Mouse (Mus musculus): Measurements from ENCODE around the gene Tmcc1. TPM values are rescaled to one million over a fixed set of nuclear protein-coding genes. Genes with fewer than 3 reads are reported as not detected.
A peak's percentile ranks its signal among the peaks of the same experiment; 100 is the strongest.
"Not testable (repeated sequence)": the region's sequence is repeated elsewhere in the genome, so short reads cannot be mapped to it uniquely, and the experiment has no call there.

Gene Tmcc1
- total RNA-seq (2014; fragmentation: Nextera tagmentation) (9.1 and 12.1 TPM in 2 replicates), total RNA-seq (2017) (9.1 and 9.8 TPM in 2 replicates)

DNA sequence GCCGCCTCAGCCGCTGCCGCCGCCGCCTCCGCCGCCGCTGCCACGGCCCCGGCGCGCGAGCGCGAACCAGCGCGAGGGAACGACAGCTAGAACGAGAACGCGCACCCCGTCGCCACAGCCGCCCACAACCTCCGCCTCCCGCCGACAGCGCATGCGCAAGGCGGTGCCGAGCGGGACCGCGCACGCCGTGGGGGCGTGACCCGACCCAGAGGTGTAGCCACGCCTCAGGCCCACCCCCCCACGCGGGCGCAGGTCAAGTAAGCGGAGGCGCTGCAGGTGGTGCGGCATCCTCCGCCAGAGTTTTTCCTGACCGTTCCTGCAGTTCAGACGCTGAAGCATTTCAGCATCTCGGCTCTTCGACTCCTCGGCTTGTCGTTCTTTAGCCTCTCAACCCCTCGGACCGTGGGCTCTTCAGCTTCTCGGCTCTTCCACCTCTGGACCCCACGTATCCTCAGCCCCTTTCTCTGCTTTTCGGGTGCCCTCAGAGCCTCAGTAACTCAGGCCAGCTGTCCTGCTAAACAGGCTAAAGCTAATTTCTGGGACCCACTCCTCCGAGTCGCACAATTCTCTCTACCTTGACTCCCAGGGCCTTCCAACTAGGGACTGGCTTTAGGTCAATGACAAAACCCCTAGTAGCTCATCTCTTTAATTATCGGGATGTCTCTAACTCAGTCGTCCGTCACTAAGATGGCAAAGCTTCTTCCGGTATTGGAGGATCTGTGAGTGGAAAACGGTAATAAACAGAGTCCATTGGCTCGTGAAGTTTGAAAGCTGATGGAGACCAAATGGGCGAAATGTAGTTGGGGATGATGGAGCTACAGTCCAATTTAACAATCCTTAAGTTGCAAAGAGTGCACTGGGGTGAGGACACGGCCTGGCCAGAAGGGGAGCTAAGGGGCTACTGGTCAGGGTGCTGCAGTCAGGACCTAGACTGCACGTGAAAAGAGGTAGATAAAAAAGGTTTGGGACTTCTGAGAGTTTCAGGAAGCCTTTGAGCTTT is at the start of gene Tmcc1:
Gene Tmcc1 (minus strand): TSS at position 93 of the 1,000 bp plus-strand sequence.
- ATAC-seq (replicated peaks; ENCODE audit: low FRiP score, low TSS enrichment, poor library complexity, severe bottlenecking) = peak; percentile 87

DNA sequence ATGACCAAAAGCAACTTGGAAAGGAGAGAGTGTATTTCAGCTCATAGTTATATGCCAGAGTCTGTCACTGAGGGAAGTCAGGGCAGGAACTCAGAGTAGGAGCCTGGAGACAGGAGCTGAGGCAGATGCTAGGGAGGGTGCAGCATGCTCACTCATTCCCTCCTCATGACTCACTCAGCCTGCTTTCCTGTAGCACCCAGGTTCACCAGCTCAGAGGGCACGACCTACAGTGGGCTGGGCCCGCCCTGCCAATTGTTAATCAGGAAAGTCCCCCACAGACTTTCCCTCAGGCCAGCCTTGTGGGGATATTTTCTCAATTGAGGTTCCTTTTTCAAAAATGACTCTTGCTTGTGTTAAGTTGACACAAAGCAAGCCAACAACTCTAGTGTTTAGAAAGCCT is 47.1 kb upstream of the Tmcc1 start:
- no peak for ATAC-seq (replicated peaks; ENCODE audit: low FRiP score, low TSS enrichment, poor library complexity, severe bottlenecking)

DNA sequence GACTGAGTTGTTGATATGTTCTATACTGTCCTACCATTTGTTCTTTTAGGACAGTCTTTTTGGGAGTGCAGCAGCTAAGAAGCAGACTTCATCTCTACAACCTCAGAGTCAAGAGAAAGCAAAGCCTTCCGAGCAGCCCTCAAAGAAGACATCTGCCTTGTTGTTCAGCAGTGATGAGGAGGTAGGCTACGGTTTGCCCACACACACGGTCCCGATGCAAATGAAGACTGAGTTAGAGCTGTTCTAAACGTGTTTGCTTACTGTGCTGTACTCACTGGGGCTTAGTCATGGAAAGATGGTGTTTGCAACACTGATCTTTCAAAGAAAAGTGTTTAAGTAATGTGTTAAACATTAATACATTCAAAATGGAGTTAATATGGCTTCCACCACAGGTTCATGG is 44.8 kb upstream of the Tmcc1 start:
- no peak for ATAC-seq (replicated peaks; ENCODE audit: low FRiP score, low TSS enrichment, poor library complexity, severe bottlenecking)

DNA sequence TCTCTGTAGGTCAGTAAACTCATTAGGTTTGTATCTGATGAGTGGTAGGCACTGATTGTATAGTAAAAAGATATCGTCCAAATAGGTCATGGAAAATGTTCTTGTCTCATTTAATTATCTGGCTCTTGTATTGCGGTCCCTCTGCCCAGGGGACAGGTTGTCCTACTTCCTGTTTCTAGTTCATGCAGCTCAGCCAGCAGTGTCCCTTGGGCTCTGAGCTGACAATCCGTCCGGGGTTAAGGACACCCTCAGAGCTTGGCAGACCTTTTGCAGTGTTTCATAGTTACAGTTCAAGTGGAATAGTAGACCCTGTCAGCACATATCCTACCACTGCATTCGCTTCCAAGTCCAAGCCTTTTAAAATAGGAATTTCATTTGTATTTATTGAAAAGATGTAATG is 42.0 kb upstream of the Tmcc1 start:
- no peak for ATAC-seq (replicated peaks; ENCODE audit: low FRiP score, low TSS enrichment, poor library complexity, severe bottlenecking)

DNA sequence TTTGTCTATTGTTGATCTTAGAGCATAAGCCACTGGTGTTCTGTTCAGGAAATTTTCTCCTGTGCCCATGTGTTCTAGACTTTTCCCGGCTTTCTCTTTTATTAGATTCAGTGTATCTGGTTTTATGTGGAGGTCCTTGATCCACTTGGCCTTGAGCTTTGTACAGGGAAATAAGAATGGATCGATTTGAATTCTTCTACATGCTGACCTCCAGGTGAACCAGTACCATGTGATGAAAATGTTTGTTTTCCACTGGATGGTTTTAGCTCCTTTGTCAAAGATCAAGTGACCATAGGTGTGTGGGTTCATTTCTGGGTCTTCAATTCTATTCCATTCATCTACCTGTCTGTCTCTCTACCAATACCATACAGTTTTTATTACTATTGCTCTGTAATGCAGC is 41.5 kb upstream of the Tmcc1 start:
- ATAC-seq (replicated peaks; ENCODE audit: low FRiP score, low TSS enrichment, poor library complexity, severe bottlenecking) = not testable (repeated sequence)

DNA sequence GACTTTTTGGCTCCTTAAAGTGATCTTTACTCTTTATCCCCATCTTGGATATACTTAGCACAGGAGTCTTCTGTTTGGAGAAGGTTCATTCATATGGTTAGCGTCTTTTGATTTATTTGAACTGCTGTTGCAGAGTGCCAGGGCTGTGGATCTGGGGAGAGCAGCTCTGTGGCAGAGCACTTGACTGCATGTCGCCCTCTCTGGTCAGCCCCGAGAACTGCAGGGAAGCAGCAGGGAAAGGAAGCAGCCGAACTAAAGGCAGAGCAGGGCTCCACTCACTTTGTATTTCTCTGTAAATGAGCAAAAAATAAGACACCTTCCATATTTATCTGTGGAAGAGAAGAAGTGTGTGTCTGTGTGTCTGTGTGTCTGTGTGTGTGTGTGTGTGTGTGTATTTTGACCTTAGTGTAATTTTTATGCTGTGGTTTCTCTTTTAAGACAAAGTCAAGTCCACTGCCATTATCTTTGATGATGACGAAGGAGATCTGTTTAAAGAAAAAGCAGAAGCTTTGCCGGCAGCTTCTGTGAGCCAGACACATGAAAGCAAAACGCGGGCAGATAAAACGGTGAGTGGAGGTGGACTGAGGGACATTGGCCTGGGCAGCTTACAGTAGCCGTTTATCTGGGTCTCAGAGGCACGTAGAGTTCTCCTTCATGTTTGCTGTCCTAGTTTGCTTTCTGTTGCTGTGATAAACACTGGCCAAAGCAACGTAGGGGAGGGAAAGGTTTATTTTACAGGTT is 35.7 kb upstream of the Tmcc1 start:
- peak; percentile 97 for ATAC-seq (replicated peaks; ENCODE audit: low FRiP score, low TSS enrichment, poor library complexity, severe bottlenecking)

DNA sequence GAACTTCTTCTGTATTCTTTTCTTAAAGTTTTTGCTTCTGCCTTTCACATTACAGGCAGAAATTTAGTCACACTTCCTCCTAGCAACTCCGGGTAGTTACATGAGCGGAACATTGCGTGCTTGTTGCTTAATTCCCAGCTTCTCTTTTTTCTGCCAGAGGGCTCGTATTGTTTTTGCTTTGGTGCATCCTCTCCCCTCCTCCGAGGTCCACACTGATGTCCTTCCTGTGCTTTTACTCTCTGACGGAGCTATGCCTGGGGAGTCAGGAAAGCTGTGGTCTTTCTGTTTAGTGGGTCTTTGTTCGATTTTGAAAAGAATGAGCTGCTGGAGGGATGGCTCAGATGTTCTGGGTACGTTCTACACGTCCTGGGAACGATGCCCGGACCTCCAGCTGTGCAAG is 34.5 kb upstream of the Tmcc1 start:
- no peak for ATAC-seq (replicated peaks; ENCODE audit: low FRiP score, low TSS enrichment, poor library complexity, severe bottlenecking)

DNA sequence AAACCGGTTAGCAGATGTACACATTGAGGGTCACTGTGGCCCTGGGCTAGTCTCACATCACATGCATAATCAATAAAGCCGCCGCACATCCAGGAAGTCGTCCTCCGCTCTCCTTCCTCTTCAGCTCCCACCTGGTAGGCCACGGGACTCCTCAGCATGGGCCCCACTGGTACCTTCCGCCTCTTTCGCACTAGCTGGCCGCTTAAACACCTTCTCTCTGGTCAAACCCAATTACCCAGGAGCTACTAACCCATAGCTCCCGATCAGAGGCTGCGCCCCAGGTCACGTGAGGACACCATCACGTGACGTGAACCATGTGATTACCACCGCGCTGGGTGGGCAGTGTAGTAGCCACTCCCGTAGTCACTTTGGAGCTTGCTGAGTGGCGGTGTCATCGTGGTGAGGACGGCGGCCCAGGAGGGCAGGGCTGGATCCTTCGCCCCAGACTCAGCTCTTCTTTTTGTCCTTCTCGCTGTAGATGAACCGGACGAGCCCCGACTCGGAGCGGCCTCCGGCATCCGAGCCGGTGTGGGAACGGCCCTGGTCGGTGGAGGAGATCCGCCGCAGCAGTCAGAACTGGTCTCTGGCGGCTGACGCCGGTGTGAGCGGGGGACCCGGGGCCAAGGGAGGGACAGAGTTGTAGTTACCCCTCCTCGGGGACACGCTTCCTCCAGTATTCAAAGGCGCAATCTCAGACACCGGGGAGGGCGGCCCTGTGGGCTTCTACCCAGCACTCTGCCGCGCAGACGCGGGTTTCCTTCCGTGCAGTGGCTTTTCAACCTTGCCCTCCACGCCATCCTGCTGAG is 14.6 kb upstream of the Tmcc1 start, which contains the start of gene Washc2:
Gene Washc2 (plus strand): TSS at position 310 of the 806 bp plus-strand sequence.
- peak; percentile 96 for ATAC-seq (replicated peaks; ENCODE audit: low FRiP score, low TSS enrichment, poor library complexity, severe bottlenecking)

DNA sequence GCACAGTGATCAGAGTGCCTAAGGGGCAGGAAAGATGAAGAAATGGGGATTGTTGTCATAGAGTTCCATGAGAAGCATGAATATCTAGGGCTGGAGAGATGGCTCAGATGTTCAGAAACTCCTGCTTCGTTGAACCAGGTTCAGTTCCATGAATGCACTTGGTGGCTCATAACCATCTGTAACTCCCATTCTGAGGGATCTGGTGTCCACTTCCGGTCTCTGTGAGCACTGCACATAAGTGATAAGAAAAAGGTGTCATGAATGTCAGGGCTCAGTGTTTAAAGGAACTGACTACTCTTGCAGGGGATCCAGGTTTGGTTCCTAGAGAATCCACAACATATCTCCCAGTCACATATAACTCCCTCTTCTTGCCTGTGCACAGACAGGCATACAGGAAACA is 6.4 kb upstream of the Tmcc1 start:
- no peak for ATAC-seq (replicated peaks; ENCODE audit: low FRiP score, low TSS enrichment, poor library complexity, severe bottlenecking)

DNA sequence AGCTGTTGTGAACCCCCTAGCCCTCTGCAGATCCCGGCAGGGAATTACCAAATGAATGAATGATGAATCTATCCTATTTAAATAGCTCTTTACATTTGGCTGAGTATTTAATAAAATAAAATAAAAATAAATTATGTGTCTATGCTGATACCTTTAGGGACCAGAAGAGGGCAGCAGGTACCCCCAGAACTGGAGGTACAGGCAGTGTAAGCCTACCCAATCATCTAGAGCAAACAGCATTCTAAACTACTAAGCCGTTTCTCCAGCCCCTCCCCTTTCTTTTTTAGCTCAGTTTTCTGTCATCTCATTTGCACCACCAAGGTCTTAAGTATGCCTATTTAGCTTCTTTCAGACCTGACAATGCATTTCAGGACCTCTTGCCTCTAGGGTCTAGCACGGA is 4.9 kb upstream of the Tmcc1 start:
- peak; percentile 77 for ATAC-seq (replicated peaks; ENCODE audit: low FRiP score, low TSS enrichment, poor library complexity, severe bottlenecking)

DNA sequence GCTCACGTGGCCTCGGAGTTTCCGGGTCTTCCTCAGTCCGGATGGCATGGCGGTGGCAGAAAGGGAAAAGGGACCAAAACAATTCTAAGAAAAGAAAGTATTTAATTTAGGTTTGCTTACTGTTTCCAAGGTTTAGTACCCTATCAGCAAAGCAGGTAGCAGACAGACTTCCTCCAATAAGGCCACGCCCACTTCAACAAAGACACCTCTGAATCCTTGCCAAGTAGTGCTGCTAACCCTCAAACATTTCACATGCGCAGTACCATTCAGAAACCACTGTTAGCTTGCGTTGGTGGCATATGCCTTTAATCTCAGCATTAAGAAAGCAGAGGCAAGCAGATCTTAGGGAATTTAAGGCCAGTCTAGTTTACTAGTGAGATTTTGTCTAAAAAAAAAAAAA is 2.5 kb upstream of the Tmcc1 start:
- no peak for ATAC-seq (replicated peaks; ENCODE audit: low FRiP score, low TSS enrichment, poor library complexity, severe bottlenecking)

DNA sequence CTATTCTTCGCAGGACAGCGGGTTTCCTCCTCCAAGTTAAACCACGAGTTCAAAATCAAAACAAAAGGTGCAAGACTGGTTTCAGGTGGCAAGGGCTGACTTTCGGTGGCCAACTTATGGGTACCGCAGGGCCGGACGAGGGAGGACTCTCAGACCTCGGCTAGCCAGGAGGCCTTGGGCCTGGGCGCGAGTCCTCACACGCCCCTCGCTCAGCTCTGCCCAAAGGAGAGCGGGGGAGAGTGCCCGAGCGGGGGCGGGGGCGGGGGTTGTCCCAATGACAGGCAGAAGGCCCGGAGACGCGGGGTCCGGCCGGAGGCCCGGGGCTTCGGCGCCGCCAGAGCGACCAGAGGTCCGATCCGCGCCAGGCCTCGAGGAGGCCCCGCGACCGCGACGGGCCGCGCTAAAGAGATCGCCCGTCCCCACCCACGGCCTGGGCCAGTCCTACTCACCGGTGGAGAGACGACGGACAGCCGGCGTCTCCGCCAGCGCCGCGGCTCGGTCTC is 426 bp downstream of the Tmcc1 start:
- ATAC-seq (replicated peaks; ENCODE audit: low FRiP score, low TSS enrichment, poor library complexity, severe bottlenecking) = peak; percentile 38

DNA sequence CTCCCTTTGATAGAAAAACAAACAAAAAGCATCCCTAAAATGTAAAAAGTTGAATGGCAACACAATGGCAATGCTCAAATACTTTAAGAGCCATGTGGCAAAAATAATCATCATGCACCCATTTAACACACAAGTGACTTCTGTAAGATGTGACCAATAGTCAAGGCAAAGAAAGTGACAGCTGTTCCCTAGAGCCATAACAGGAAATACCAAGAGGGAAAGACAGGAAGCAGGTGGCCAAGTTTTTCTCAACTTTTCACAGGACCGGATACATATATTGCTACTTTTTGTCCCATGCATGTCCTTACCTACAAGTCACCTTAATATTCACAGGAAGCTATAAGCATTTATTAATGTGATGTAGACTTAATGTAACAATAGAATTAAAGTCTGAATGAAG is 3.9 kb downstream of the Tmcc1 start:
- ATAC-seq (replicated peaks; ENCODE audit: low FRiP score, low TSS enrichment, poor library complexity, severe bottlenecking) = no peak

DNA sequence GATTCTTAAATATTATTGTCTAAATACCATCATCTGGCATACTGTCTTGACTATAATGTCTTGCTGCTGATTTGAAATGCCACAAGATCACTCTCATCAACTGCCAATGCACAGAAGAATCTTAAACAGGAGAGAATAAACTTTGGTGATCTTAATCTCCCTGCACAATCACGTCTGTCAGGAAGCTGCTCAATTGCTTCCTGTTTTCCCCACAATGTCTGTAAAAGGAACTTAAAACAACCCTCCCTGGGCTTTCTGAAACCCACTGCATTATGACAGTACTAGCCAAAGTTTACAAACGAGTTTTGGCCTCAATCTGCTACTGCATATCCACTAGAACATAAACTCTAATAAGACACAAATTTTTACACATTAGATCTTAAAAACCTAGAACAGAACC is 6.8 kb downstream of the Tmcc1 start:
- no peak for ATAC-seq (replicated peaks; ENCODE audit: low FRiP score, low TSS enrichment, poor library complexity, severe bottlenecking)

DNA sequence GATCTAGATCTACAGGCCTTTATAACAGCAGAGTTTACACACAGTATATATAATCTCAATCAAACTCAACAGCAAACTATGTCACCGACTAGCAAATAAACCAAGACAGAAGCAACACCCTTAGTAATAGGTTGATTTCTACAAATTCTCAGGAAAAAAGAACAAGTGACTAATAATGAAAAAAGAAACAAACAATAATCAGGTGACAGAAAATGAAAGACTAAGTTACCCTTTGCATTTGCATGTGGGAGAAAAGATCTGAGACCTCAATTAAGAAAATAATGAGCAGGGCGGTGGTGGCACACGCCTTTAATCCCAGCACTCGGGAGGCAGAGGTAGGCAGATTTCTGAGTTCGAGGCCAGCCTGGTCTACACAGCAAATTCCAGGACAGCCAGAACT is 9.8 kb downstream of the Tmcc1 start:
- ATAC-seq (replicated peaks; ENCODE audit: low FRiP score, low TSS enrichment, poor library complexity, severe bottlenecking) = no peak

DNA sequence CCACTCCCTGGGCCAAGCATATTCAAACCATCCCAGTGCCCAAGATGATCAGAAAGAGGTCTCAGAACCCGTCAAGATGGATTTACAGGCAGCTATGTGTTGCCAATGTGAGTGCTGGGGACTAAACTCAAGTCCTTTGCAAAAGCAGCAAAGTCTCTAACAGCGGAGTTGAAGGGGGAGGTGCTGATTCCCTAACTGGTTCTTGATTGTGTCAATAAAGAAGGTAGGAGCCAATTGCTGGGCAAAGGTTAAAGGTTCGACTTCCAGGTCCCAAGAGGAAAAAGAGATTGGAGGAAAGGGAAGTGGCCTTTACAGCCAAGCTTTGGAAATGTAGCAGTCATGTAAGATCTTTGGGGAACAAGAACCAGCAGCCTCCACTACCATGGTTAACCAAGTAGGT is 12.6 kb downstream of the Tmcc1 start:
- ATAC-seq (replicated peaks; ENCODE audit: low FRiP score, low TSS enrichment, poor library complexity, severe bottlenecking) = 0 out of 2 replicates have a peak, but pooled peaks have one; percentile 26

DNA sequence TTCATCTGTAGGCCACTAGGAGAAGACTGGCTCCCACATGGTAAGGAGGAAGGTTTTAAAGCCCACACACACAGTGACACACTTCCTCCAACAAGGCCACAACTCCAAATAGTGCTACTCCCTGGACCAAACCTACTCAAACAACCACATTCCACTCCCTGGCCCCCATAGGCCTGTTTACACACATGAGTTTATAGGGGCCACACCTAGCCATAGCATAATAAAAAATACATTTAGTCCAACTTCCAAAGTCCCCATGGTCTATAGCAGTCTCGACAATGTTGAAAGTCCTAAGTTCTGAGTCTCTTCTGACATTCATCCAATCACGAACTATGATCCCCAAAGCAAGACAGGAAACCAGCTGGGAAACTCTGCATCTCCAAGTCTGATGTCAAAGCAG is 14.9 kb downstream of the Tmcc1 start:
- ATAC-seq (replicated peaks; ENCODE audit: low FRiP score, low TSS enrichment, poor library complexity, severe bottlenecking) = no peak

DNA sequence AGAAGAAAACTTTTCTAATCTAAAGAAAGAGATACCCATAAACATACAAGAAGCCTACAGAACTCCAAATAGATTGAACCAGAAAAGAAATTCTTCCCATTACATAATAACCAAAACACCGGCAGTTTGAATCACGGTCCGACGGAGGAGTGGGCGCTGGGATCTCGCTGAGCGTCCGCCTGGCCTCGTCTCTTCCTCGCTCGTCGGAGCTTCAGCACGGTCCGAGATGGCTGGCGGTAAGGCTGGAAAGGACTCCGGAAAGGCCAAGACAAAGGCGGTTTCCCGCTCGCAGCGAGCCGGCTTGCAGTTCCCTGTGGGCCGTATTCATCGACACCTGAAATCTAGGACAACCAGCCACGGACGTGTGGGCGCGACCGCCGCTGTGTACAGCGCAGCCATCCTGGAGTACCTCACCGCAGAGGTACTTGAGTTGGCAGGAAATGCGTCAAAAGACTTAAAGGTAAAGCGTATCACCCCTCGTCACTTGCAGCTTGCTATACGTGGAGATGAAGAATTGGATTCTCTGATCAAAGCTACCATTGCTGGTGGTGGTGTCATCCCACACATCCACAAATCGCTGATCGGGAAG is 19.7 kb downstream of the Tmcc1 start:
- peak; percentile 89 for ATAC-seq (replicated peaks; ENCODE audit: low FRiP score, low TSS enrichment, poor library complexity, severe bottlenecking)

DNA sequence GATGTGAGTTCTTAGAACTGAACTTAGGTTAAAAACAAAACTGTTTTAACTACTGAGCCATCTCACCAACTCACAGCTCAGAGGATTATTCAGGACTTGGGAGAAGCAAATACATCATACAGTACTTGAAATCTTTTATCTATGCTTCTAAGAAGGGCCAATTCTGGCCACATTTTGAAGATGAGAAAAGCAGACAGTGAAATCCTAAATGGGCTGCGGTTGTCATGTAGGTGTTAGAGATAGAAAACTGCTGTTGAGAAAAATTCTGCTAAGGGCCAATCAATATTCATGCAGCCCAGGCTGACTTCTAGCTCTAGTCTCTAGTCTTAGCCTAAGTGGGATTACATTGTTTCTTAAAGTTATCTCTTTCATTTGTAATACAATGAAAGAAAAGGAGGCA is 26.9 kb downstream of the Tmcc1 start:
- ATAC-seq (replicated peaks; ENCODE audit: low FRiP score, low TSS enrichment, poor library complexity, severe bottlenecking) = no peak
